Mouse (Mus musculus) embryonic fibroblast, embryonic 13.5 days (primary cell): ENCODE results near the gene Zc3h4. TPM values are rescaled to one million over a fixed set of nuclear protein-coding genes. Genes with fewer than 3 reads are reported as not detected.

ENCODE experiments used
- H3K27ac ChIP-seq: 2 replicates; pipeline ENCODE4 v1.5.1; 2012; ENCODE audit warnings: low read length, control low read depth, inconsistent platforms; ENCODE audit not compliant: insufficient read depth
- H3K4me1 ChIP-seq: 2 replicates; pipeline ENCODE4 v1.6.1; 2011; ENCODE audit warnings: low read length; ENCODE audit not compliant: control insufficient read depth, insufficient read depth
- H3K4me3 ChIP-seq: 2 replicates; pipeline ENCODE4 v1.5.1; 2011; ENCODE audit warnings: mild to moderate bottlenecking, control low read depth, low read length; ENCODE audit not compliant: insufficient read depth
- CTCF ChIP-seq: IDR thresholded peaks from 2 replicates; pipeline ENCODE4 v1.5.1; 2011; ENCODE audit warnings: mild to moderate bottlenecking, control low read depth, low read length, moderate library complexity, borderline replicate concordance; ENCODE audit not compliant: insufficient read depth
- POLR2A ChIP-seq: IDR thresholded peaks from 2 replicates; pipeline ENCODE4 v1.6.1; 2011; ENCODE audit warnings: low read depth, mild to moderate bottlenecking, control low read depth, low read length, moderate library complexity
- polyA plus RNA-seq: library from polyadenylated mRNA; stranded (reverse); fragments of >200 nt; gene quantifications from 2 replicates; pipeline ENCODE4 v1.2.4, GENCODE M21; 2011; ENCODE audit warnings: low read depth; ENCODE audit not compliant: missing spikeins, insufficient read length

The Zc3h4 gene
- polyA plus RNA-seq, 1 experiment, result 29.4 TPM

- no peak overlapping the region for H3K4me3 ChIP-seq
- H3K4me1 ChIP-seq, result peaks cover 13% of the 10 kb centered on the region
- no peak for TF ChIP-seq POLR2A
- no peak for TF ChIP-seq CTCF
- no peak overlapping the region for H3K27ac ChIP-seq
Measured at GRCm38 (mm10) chr7:16406978-16407377, 6.3 kb downstream of the Zc3h4 start.

DNA sequence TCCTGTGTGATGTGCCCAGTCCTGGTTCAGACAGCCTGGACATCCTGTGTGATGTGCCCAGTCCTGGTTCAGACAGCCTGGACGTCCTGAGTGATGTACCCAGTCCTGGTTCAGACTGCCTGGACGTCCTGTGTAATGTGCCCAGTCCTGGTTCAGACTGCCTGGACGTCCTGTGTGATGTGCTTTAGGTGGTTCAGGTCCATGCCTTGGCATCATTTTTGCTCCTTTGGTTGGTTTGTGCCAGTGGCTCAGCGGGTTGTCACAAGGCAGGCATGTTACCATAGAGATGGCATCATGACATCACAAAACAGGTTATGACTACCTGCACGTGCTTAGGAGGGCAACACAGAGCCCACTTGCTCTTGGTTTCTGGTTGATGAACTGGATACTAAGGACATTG is 10.4 kb downstream of the Zc3h4 start:
- Histone ChIP-seq H3K4me1 (peaks cover 4% of the 10 kb centered on the region; the same call in 1 of the 2 replicates), H3K27ac (no peak overlapping the region), H3K4me3 (no peak overlapping the region)
- TF ChIP-seq CTCF (no peak), POLR2A (no peak)

GRCm38 (mm10) chr7:16412220-16412896 is 11.6 kb downstream of the Zc3h4 start:
- H3K4me1 ChIP-seq, result no peaks in the 10 kb centered on the region
- TF ChIP-seq CTCF (no peak), POLR2A (no peak)
- H3K27ac ChIP-seq, result no peak overlapping the region
- no peak overlapping the region for H3K4me3 ChIP-seq

DNA sequence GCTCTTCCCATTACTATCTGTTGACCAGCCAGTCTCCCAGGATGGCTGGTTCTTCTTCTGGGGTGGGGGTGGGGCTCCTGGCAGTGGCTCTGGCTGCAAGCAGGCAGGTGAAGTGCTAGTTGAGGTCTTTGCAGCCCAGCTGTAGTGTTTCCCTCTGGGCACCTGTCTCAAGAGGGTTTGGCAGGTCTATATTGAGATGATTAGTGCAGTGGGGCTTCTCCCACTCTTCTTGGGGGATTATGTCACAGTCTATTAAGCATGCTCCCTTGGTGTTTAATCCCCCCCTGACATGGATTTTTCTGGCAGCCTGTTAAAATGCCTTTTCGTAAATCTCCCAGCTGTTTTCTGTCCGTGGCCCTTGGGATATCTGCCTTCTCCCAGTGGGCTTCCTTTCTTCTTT is 12.2 kb downstream of the Zc3h4 start:
- Histone ChIP-seq H3K4me3 (no peak overlapping the region), H3K4me1 (no peaks in the 10 kb centered on the region), H3K27ac (no peak overlapping the region)
- TF ChIP-seq CTCF (no peak), POLR2A (no peak)

GRCm38 (mm10) chr7:16415426-16415825 is 14.7 kb downstream of the Zc3h4 start:
- no peaks in the 10 kb centered on the region for H3K4me1 ChIP-seq
- TF ChIP-seq CTCF, result no peak
- TF ChIP-seq POLR2A, result no peak
- no peak overlapping the region for H3K4me3 ChIP-seq
- H3K27ac ChIP-seq, result no peak overlapping the region

DNA sequence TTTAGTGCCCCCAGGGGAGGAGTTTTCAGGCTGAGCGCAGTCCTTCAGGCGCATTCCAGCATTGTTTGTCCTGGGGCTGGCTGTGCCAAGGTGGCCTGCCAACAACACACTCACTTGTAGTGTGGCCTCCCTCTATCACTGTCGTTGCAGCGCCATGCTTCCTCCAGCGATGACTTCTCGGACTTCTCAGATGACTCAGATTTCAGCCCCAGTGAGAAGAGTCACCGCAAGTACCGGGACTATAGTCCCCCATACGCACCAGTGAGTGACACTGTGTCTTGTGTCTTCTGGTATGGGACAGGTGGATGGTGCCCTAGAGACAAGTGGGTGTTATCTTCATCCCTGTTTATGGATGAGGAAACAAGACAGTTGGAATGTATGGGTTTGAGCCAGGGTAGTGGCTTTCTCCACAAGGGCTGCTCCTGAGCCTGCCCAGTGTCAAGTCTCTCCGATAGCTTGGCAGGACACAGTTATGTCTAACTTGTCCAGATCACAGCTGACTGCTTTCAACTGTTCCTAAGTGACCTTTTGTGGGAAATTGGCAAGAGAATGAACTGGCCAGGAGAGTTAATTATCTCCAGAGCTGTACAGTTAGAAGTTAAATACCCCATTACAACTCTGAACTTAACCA is 16.5 kb downstream of the Zc3h4 start:
- Histone ChIP-seq H3K4me3 (no peak overlapping the region), H3K4me1 (no peaks in the 10 kb centered on the region), H3K27ac (no peak overlapping the region)
- no peak for TF ChIP-seq CTCF
- TF ChIP-seq POLR2A, result no peak

GRCm38 (mm10) chr7:16418713-16419112 is 18.0 kb downstream of the Zc3h4 start:
- Histone ChIP-seq H3K27ac (no peak overlapping the region), H3K4me1 (no peaks in the 10 kb centered on the region), H3K4me3 (no peak overlapping the region)
- TF ChIP-seq CTCF (no peak), POLR2A (no peak)

DNA sequence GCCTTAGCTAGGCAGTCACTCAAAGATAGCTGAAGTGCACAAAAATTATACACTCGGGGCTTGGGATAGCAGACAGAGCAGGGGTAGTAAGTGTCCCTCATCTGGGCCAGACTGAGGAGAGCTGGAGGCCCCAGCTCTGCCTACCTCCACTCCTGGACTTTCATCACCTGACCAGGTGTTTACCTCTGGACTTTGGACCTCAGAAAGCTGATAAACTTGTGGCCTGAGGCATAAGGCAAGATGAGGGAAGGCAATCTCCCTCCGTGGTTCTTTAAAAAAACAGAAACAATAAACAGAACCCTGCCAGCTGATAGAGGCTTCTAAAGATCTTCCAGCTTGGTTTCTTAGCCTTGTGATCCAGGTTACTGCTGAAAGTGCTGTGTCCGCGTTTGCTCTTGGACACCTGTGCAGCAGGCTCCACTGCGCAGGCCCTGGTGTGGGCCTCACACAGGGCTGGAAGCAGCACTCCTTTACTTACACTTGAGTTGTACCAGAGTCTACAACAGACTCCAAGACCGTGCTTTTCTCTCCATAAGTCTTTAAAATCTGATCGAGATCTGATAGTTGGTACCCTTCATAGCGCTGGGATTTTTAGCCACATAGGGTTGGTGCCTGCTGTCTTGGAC is 19.9 kb downstream of the Zc3h4 start:
- TF ChIP-seq POLR2A (no peak), CTCF (no peak)
- H3K27ac ChIP-seq, result no peak overlapping the region

DNA sequence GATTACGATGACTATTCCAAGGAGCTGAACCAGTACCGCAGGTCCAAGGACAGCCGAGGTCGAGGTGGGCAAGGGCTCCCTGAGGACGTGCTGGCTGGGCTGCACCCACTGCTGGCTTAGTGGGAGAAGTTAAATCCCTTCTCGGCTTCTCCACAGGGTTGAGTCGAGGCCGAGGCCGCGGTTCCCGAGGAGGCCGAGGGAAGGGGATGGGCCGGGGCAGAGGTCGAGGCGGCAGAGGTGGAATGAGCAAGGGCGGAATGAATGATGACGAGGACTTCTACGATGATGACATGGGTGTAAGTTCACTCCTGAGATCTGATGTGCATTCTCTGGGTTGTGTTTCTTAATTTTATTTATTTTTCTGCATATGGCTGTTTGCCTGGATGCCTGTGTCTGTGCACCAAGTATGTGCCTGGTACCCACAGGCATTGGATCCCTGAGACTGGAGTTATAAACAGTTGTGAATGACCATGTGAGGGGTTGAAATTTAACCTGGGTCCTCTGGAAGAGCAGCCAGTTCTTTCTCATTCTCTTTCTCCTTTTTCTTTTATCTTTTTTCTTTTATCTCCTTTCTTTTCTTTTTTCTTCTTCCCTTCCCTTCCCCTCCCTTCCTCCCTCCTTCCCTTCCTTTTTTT is 21.6 kb downstream of the Zc3h4 start:
- H3K27ac ChIP-seq, result no peak overlapping the region
- H3K4me1 ChIP-seq, result no peaks in the 10 kb centered on the region
- no peak overlapping the region for H3K4me3 ChIP-seq
- TF ChIP-seq POLR2A, result no peak
- no peak for TF ChIP-seq CTCF

More for the DNA sequence above, 19.9 kb downstream of the Zc3h4 start:
- no peaks in the 10 kb centered on the region for H3K4me1 ChIP-seq
- no peak overlapping the region for H3K4me3 ChIP-seq

DNA sequence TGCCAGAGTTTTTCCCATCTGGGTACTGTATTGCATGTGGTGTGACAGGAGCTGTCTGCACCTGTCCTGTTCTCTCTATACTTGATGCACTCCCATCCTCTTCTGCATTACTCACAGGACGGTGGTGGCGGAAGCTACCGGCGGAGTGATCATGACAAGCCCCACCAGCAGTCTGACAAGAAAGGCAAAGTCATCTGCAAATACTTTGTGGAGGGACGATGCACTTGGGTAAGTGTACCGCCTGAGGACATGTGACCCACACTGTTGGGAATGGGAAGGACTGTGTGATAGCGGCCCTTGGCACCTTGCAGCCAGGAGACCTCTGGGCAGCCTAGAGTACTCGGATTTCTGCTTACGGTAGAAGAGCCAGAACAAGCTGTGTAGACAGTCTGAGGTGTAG is 23.0 kb downstream of the Zc3h4 start:
- H3K4me3 ChIP-seq, result no peak overlapping the region
- TF ChIP-seq CTCF (no peak), POLR2A (no peak)
- no peaks in the 10 kb centered on the region for H3K4me1 ChIP-seq
- H3K27ac ChIP-seq, result no peak overlapping the region
